Mouse (Mus musculus): ENCODE measurements at regions not wholly inside any gene's neighbourhood (a gene's known extent, or its start where the extent isn't known, plus 50 kb on each side); places are given as distances from the start of the nearest gene placed in this dataset.
"Not testable (repeated sequence)": the region's sequence is repeated elsewhere in the genome, so short reads cannot be mapped to it uniquely, and the experiment has no call there.

- not testable (repeated sequence) for H3K79me2 ChIP-seq (ENCODE audit: control insufficient read depth, insufficient read depth); H3K27me3 ChIP-seq (ENCODE audit: control insufficient read depth, insufficient read depth, insufficient read length); H3K36me3 ChIP-seq (ENCODE audit: control insufficient read depth, insufficient read depth); H3ac ChIP-seq (ENCODE audit: control insufficient read depth, insufficient read length)
- H3K4me3 ChIP-seq, result peak overlapping the region; percentile 21
- TF ChIP-seq POLR2A (IDR thresholded peaks at IDR 0.05; ENCODE audit: insufficient read length, low read depth), result peak; percentile 38
- H3K4me2 ChIP-seq (ENCODE audit: low read depth), result peak overlapping the region; percentile 45
These were observed 482.5 kb upstream of the Snrpn start for GRCm38 (mm10) chr7:60622271-60623249.

GRCm38 (mm10) chr7:60617070-60617674 lies 477.2 kb upstream of the Snrpn start:
- not testable (repeated sequence) for H3K36me3 ChIP-seq (ENCODE audit: control insufficient read depth, insufficient read depth); H3K27me3 ChIP-seq (ENCODE audit: control insufficient read depth, insufficient read depth, insufficient read length); H3K4me2 ChIP-seq (ENCODE audit: low read depth); H3ac ChIP-seq (ENCODE audit: control insufficient read depth, insufficient read length); H3K4me3 ChIP-seq; H3K79me2 ChIP-seq (ENCODE audit: control insufficient read depth, insufficient read depth)
